Mouse (Mus musculus) B cell, adult 2 months (primary cell): ENCODE data around the gene Dlx3.

Source experiments
- DNase-seq, 2 experiments: peaks; one replicate each; pipeline ENCODE4 v3.0.0; 2022

The Dlx3 gene

GRCm38 (mm10) chr11:95157872-95158271, 38.0 kb downstream of the Dlx3 start:
- no peak for DNase-seq

- no peak for DNase-seq
These were observed 39.9 kb downstream of the Dlx3 start for GRCm38 (mm10) chr11:95159763-95160371.

GRCm38 (mm10) chr11:95160693-95161092, 40.8 kb downstream of the Dlx3 start:
- peak; percentile 24 to 35 for DNase-seq

DNA sequence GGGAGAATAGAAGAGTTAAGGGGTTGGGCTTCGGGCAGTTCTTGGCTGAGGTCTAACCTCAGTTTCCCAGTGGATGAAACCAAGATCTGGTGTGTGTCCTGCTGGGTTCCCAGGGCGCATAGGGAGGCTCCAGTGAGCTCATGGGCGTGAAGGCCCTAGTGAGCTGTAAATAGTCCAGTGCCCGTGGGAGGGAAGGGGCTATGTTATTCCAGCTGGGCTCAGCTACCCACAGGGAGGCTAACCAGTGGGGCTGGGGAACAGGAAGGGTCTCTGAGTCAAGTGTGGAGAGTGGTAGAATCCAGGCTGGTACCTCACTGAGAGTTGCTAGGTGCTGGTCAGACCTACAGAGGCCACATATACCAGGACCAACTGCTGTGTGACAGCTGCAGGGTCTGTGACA, 41.8 kb downstream of the Dlx3 start:
- DNase-seq: no peak

- DNase-seq: no peak
These were observed 45.9 kb downstream of the Dlx3 start for GRCm38 (mm10) chr11:95165857-95166256.
